Mouse (Mus musculus) small intestine, adult 2 months (tissue): ENCODE data around the gene Abhd16b.

ENCODE experiments used
- CTCF ChIP-seq: fragments of 200-500 bp; IDR thresholded peaks from 2 replicates; pipeline ENCODE4 v1.5.1; 2012; ENCODE audit warnings: low read depth, mild to moderate bottlenecking, control low read depth, inconsistent platforms, low read length, moderate library complexity, mixed read lengths; ENCODE audit not compliant: insufficient replicate concordance, insufficient read length; ENCODE audit errors: extremely low read depth
- POLR2A ChIP-seq: fragments of 200-500 bp; IDR thresholded peaks from 2 replicates; pipeline ENCODE4 v1.6.1; 2012; ENCODE audit warnings: low read depth, mild to moderate bottlenecking, control low read depth, inconsistent platforms, low read length, moderate library complexity

DNA sequence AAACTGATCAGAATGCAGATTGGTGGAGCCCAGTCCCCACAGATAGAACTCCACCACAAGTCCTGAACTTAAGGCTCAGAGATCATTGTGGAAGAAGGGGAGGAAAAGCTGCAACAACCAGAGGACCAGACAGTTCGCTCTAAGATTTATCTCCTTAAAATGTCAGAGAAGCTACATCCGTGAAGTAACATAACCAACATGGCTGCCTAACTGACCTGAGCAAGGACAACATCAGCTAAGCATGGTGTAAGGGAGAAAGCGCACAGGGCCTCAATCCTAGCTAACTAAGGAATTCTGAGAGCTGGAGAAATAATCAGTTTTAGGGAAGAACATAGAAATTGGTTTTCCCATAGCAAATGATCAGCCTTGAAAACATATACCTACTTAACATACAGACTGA, 26.2 kb downstream of the Abhd16b start:
- no peak for TF ChIP-seq CTCF
- no peak for TF ChIP-seq POLR2A
